24 mouse cellular contexts compared by ENCODE assay signal in the genomic region with DNA sequence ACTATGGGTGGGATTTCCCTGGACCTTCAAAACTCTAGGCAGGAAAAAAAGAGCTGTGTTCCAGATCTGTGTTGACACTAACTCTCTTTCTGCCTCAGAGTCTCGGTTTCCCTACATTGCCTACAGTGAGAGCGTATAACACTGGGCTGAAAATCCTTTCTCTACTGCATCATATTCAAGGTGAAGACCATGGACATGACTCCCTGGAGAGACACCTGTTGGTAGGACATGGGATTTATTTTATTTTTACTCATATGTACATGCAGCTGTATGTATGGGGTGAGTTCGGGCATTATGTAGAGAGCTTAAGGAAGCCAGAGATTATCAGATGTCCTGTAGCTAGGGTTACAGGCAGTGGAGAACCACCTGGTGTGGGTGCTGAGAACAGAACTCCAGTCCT. TPM values are rescaled to one million over a fixed set of nuclear protein-coding genes. Genes with fewer than 3 reads are reported as not detected.
"Had no signal": no experiment of that assay in that cellular context is flagged by ENCODE, and none has a peak within 500 bp of the region (broad histone marks: within the 10 kb centered on the region; RNA-seq: fewer than 3 reads in every experiment).

No protein-coding gene starts in this region.

- H3K27me3 ChIP-seq: kidney, embryonic 15.5 days; limb, embryonic 12.5 days; limb, embryonic 15.5 days; liver, embryonic 15.5 days; midbrain, embryonic 13.5 days; neural tube, embryonic 13.5 days had no signal

- DNase-seq: kidney, adult 8-10 months; kidney, postnatal 14 days; kidney, postnatal 4 days; left cerebral cortex, postnatal 4 days; lung, adult 2 months; lung, postnatal 10 days; retina, postnatal 1 day; right cerebral cortex, postnatal 25 days; spleen, adult 18-20 months; thymus, adult 2 months; thymus, postnatal 14 days had no signal

- H3K27ac ChIP-seq: kidney, embryonic 15.5 days; limb, embryonic 12.5 days; limb, embryonic 15.5 days; liver, embryonic 15.5 days; macrophage; midbrain, embryonic 13.5 days; neural tube, embryonic 13.5 days had no signal

- H3K36me3 ChIP-seq: liver, embryonic 15.5 days; midbrain, embryonic 13.5 days had no signal

- H3K4me3 ChIP-seq: kidney, embryonic 15.5 days; limb, embryonic 12.5 days; limb, embryonic 15.5 days; liver, embryonic 15.5 days; midbrain, embryonic 13.5 days; myocyte; neural tube, embryonic 13.5 days had no signal

- H3K4me1 ChIP-seq: limb, embryonic 15.5 days; liver, embryonic 15.5 days; midbrain, embryonic 13.5 days; neural tube, embryonic 13.5 days had no signal

- H3K9me3 ChIP-seq: limb, embryonic 15.5 days; liver, embryonic 15.5 days; midbrain, embryonic 13.5 days; neural tube, embryonic 13.5 days had no signal

- H3K4me2 ChIP-seq: kidney, embryonic 15.5 days; limb, embryonic 12.5 days; limb, embryonic 15.5 days; liver, embryonic 11.5 days; liver, embryonic 15.5 days; midbrain, embryonic 13.5 days; neural tube, embryonic 13.5 days had no signal

- H3K9ac ChIP-seq: kidney, embryonic 15.5 days; limb, embryonic 12.5 days; limb, embryonic 15.5 days; liver, embryonic 15.5 days; midbrain, embryonic 13.5 days; neural tube, embryonic 13.5 days had no signal

- ATAC-seq: intestine, embryonic 16.5 days; midbrain, embryonic 13.5 days had no signal

RNA-seq across cellular contexts. Expression of a gene that starts 50.0 kb away (rescaled TPM):
- total RNA-seq: megakaryocyte, adult 5-6 weeks; monocyte, adult 5-6 weeks; neutrophil, adult 5-6 weeks had no signal
- polyA plus RNA-seq: macrophage had no signal
